28 mouse cellular contexts compared by ENCODE assay signal in the genomic region with DNA sequence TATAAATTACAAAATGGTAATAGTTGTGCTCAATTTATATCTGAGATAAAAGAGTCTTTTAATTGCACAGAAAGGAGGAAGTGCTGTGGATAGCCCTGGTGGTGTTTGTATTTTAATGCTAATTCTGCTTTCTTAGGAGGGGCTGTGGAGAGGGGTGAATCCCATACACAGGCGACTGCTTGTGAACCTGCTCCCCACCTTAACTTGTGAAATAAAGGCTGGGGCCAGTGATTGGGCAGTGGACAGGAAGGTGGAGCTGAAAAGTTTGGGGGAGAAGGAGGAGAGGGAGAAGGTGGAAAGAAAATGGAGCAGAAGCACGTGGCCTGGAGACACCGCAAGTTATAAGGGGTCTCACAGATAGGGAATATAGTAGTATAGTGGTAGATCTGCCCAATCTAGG. TPM values are rescaled to one million over a fixed set of nuclear protein-coding genes. Genes with fewer than 3 reads are reported as not detected.
"Had no signal": no experiment of that assay in that cellular context is flagged by ENCODE, and none has a peak within 500 bp of the region (broad histone marks: within the 10 kb centered on the region; RNA-seq: fewer than 3 reads in every experiment).

No protein-coding gene starts in this region.

- ATAC-seq: forebrain, embryonic 13.5 days; forebrain, embryonic 14.5 days; forebrain, embryonic 15.5 days; forebrain, embryonic 16.5 days; forebrain, postnatal 0 days had no signal

- H3K4me2 ChIP-seq: embryonic facial prominence, embryonic 12.5 days; embryonic facial prominence, embryonic 13.5 days; embryonic facial prominence, embryonic 15.5 days; forebrain, embryonic 13.5 days; forebrain, embryonic 15.5 days had no signal

- H3K9ac ChIP-seq: embryonic facial prominence, embryonic 12.5 days; embryonic facial prominence, embryonic 13.5 days; embryonic facial prominence, embryonic 15.5 days; forebrain, embryonic 13.5 days; forebrain, embryonic 15.5 days; forebrain, postnatal 0 days had no signal

- H3K4me3 ChIP-seq: embryonic facial prominence, embryonic 10.5 days; embryonic facial prominence, embryonic 12.5 days; embryonic facial prominence, embryonic 13.5 days; embryonic facial prominence, embryonic 15.5 days; erythroblast, embryonic 14.5 days; forebrain, embryonic 10.5 days; forebrain, embryonic 13.5 days; forebrain, embryonic 15.5 days; gastrocnemius, adult 2 months; heart, adult 2 months; heart, embryonic 10.5 days had no signal

- H3K27me3 ChIP-seq: embryonic facial prominence, embryonic 13.5 days; embryonic facial prominence, embryonic 15.5 days had no signal

- H3K9me3 ChIP-seq: embryonic facial prominence, embryonic 10.5 days; embryonic facial prominence, embryonic 12.5 days; embryonic facial prominence, embryonic 13.5 days; embryonic facial prominence, embryonic 15.5 days; forebrain, embryonic 10.5 days; forebrain, embryonic 13.5 days; forebrain, embryonic 15.5 days; heart, embryonic 10.5 days had no signal

- H3K36me3 ChIP-seq: embryonic facial prominence, embryonic 10.5 days; embryonic facial prominence, embryonic 12.5 days; embryonic facial prominence, embryonic 13.5 days; embryonic facial prominence, embryonic 15.5 days; forebrain, embryonic 10.5 days; forebrain, embryonic 15.5 days; heart, embryonic 10.5 days had no signal

- H3K27ac ChIP-seq: embryonic facial prominence, embryonic 10.5 days; embryonic facial prominence, embryonic 12.5 days; embryonic facial prominence, embryonic 13.5 days; embryonic facial prominence, embryonic 15.5 days; forebrain, embryonic 10.5 days; forebrain, embryonic 13.5 days; forebrain, embryonic 15.5 days; gastrocnemius, adult 2 months; heart, adult 2 months; heart, embryonic 10.5 days had no signal

- DNase-seq: cerebellum, adult 9-10 months; cerebellum, adult 9-11 months; cerebellum, postnatal 10 days; cerebellum, postnatal 14 days; cerebellum, postnatal 25 days; cerebellum, postnatal 36 days; embryo, embryonic 11 days; forebrain, postnatal 0 days; gastrocnemius, adult 2 months; gastrocnemius, postnatal 10 days; gastrocnemius, postnatal 14 days; gastrocnemius, postnatal 25 days; gastrocnemius, postnatal 36 days; heart, adult 11 months; heart, adult 18-20 months; heart, adult 2 months had no signal

RNA-seq across cellular contexts. Expression of gene St8sia1, which starts 32.6 kb away (rescaled TPM):
- total RNA-seq: granulocyte monocyte progenitor cell, adult 5-6 weeks had no signal
- polyA plus RNA-seq: erythroblast, embryonic 14.5 days had no signal
